Mouse (Mus musculus): ENCODE results near the gene Tle1. TPM values are rescaled to one million over a fixed set of nuclear protein-coding genes. Genes with fewer than 3 reads are reported as not detected.

The Tle1 gene
- total and polyA plus RNA-seq, 3 experiments, result 0.11 TPM; not detected in 2

- H3K9me3 ChIP-seq (replicated peaks), result peaks cover 10% of the 10 kb centered on the region
- DNase-seq (ENCODE audit: low spot score) (no peak), ATAC-seq (ENCODE audit: extremely low read depth, insufficient number of reproducible peaks, low FRiP score, poor library complexity, severe bottlenecking) (no peak)
- TF ChIP-seq GATA2 (IDR thresholded peaks at IDR 0.05; ENCODE audit: borderline replicate concordance, low read depth, low read length) (no peak), POLR2AphosphoS5 (IDR thresholded peaks at IDR 0.05; ENCODE audit: insufficient replicate concordance, low read depth, low read length) (no peak), CTCF (IDR thresholded peaks at IDR 0.05; ENCODE audit: low read depth, low read length) (no peak), TAL1 (conservative IDR thresholded peaks at IDR 0.05; ENCODE audit: low read depth, low read length) (no peak), GATA1 (IDR thresholded peaks at IDR 0.05; ENCODE audit: borderline replicate concordance, low read length) (no peak)
- no peak overlapping the region for H3K4me3 ChIP-seq (ENCODE audit: low read depth, low read length)
- no peaks in the 10 kb centered on the region for H3K4me1 ChIP-seq (ENCODE audit: insufficient read depth, low read depth, low read length)
- no peaks in the 10 kb centered on the region for H3K36me3 ChIP-seq (replicated peaks)
- no peaks in the 10 kb centered on the region for H3K27me3 ChIP-seq (ENCODE audit: insufficient read depth, low read length)
Observed at GRCm38 (mm10) chr4:72120050-72120449, 80.7 kb downstream of the Tle1 start.

- ATAC-seq (ENCODE audit: extremely low read depth, insufficient number of reproducible peaks, low FRiP score, poor library complexity, severe bottlenecking) (no peak), DNase-seq (ENCODE audit: low spot score) (no peak)
- H3K4me1 ChIP-seq (ENCODE audit: insufficient read depth, low read depth, low read length), result no peaks in the 10 kb centered on the region
- H3K36me3 ChIP-seq (replicated peaks), result no peaks in the 10 kb centered on the region
- H3K27me3 ChIP-seq (ENCODE audit: insufficient read depth, low read length), result no peaks in the 10 kb centered on the region
- H3K4me3 ChIP-seq (ENCODE audit: low read depth, low read length), result no peak overlapping the region
- TF ChIP-seq GATA1 (IDR thresholded peaks at IDR 0.05; ENCODE audit: borderline replicate concordance, low read length), result no peak
- no peak for TF ChIP-seq TAL1 (conservative IDR thresholded peaks at IDR 0.05; ENCODE audit: low read depth, low read length)
- TF ChIP-seq GATA2 (IDR thresholded peaks at IDR 0.05; ENCODE audit: borderline replicate concordance, low read depth, low read length), result no peak
- no peak for TF ChIP-seq POLR2AphosphoS5 (IDR thresholded peaks at IDR 0.05; ENCODE audit: insufficient replicate concordance, low read depth, low read length)
- TF ChIP-seq CTCF (IDR thresholded peaks at IDR 0.05; ENCODE audit: low read depth, low read length), result no peak
- peaks cover 2% of the 10 kb centered on the region; the same call in 1 of the 2 replicates for H3K9me3 ChIP-seq (replicated peaks)
Observed at GRCm38 (mm10) chr4:72105702-72106101, 95.0 kb downstream of the Tle1 start.

GRCm38 (mm10) chr4:72104186-72104585, 96.5 kb downstream of the Tle1 start:
- no peak for DNase-seq (ENCODE audit: low spot score)
- TF ChIP-seq CTCF (IDR thresholded peaks at IDR 0.05; ENCODE audit: low read depth, low read length) (no peak), GATA2 (IDR thresholded peaks at IDR 0.05; ENCODE audit: borderline replicate concordance, low read depth, low read length) (no peak), TAL1 (conservative IDR thresholded peaks at IDR 0.05; ENCODE audit: low read depth, low read length) (no peak), GATA1 (IDR thresholded peaks at IDR 0.05; ENCODE audit: borderline replicate concordance, low read length) (no peak), POLR2AphosphoS5 (IDR thresholded peaks at IDR 0.05; ENCODE audit: insufficient replicate concordance, low read depth, low read length) (no peak)
- no peaks in the 10 kb centered on the region for H3K4me1 ChIP-seq (ENCODE audit: insufficient read depth, low read depth, low read length)
- no peaks in the 10 kb centered on the region for H3K36me3 ChIP-seq (replicated peaks)
- H3K9me3 ChIP-seq (replicated peaks), result peaks cover 2% of the 10 kb centered on the region; the same call in 1 of the 2 replicates
- no peak overlapping the region for H3K4me3 ChIP-seq (ENCODE audit: low read depth, low read length)
- no peaks in the 10 kb centered on the region for H3K27me3 ChIP-seq (ENCODE audit: insufficient read depth, low read length)
- no peak for ATAC-seq (ENCODE audit: extremely low read depth, insufficient number of reproducible peaks, low FRiP score, poor library complexity, severe bottlenecking)

- Histone ChIP-seq H3K9me3 (replicated peaks) (no peaks in the 10 kb centered on the region), H3K4me3 (ENCODE audit: low read depth, low read length) (no peak overlapping the region), H3K4me1 (ENCODE audit: insufficient read depth, low read depth, low read length) (no peaks in the 10 kb centered on the region), H3K27me3 (ENCODE audit: insufficient read depth, low read length) (no peaks in the 10 kb centered on the region), H3K36me3 (replicated peaks) (no peaks in the 10 kb centered on the region)
- ATAC-seq (ENCODE audit: extremely low read depth, insufficient number of reproducible peaks, low FRiP score, poor library complexity, severe bottlenecking), result no peak
- DNase-seq (ENCODE audit: low spot score), result no peak
- no peak for TF ChIP-seq GATA2 (IDR thresholded peaks at IDR 0.05; ENCODE audit: borderline replicate concordance, low read depth, low read length)
- no peak for TF ChIP-seq TAL1 (conservative IDR thresholded peaks at IDR 0.05; ENCODE audit: low read depth, low read length)
- TF ChIP-seq GATA1 (IDR thresholded peaks at IDR 0.05; ENCODE audit: borderline replicate concordance, low read length), result no peak
- TF ChIP-seq CTCF (IDR thresholded peaks at IDR 0.05; ENCODE audit: low read depth, low read length), result no peak
- TF ChIP-seq POLR2AphosphoS5 (IDR thresholded peaks at IDR 0.05; ENCODE audit: insufficient replicate concordance, low read depth, low read length), result no peak
Observed at GRCm38 (mm10) chr4:72087811-72088210, 112.9 kb downstream of the Tle1 start.

GRCm38 (mm10) chr4:72069111-72069534, 131.6 kb downstream of the Tle1 start:
- H3K4me1 ChIP-seq (ENCODE audit: insufficient read depth, low read depth, low read length), result no peaks in the 10 kb centered on the region
- no peaks in the 10 kb centered on the region for H3K36me3 ChIP-seq (replicated peaks)
- TF ChIP-seq TAL1 (conservative IDR thresholded peaks at IDR 0.05; ENCODE audit: low read depth, low read length) (no peak), POLR2AphosphoS5 (IDR thresholded peaks at IDR 0.05; ENCODE audit: insufficient replicate concordance, low read depth, low read length) (no peak), GATA1 (IDR thresholded peaks at IDR 0.05; ENCODE audit: borderline replicate concordance, low read length) (no peak), GATA2 (IDR thresholded peaks at IDR 0.05; ENCODE audit: borderline replicate concordance, low read depth, low read length) (no peak), CTCF (IDR thresholded peaks at IDR 0.05; ENCODE audit: low read depth, low read length) (no peak)
- no peaks in the 10 kb centered on the region; the same call in 1 of the 2 replicates for H3K9me3 ChIP-seq (replicated peaks)
- no peak for ATAC-seq (ENCODE audit: extremely low read depth, insufficient number of reproducible peaks, low FRiP score, poor library complexity, severe bottlenecking)
- no peaks in the 10 kb centered on the region for H3K27me3 ChIP-seq (ENCODE audit: insufficient read depth, low read length)
- no peak overlapping the region for H3K4me3 ChIP-seq (ENCODE audit: low read depth, low read length)
- DNase-seq (ENCODE audit: low spot score), result no peak

GRCm38 (mm10) chr4:72067937-72068336, 132.8 kb downstream of the Tle1 start:
- Histone ChIP-seq H3K9me3 (replicated peaks) (no peaks in the 10 kb centered on the region; the same call in 1 of the 2 replicates), H3K27me3 (ENCODE audit: insufficient read depth, low read length) (no peaks in the 10 kb centered on the region), H3K4me1 (ENCODE audit: insufficient read depth, low read depth, low read length) (no peaks in the 10 kb centered on the region), H3K4me3 (ENCODE audit: low read depth, low read length) (no peak overlapping the region), H3K36me3 (replicated peaks) (no peaks in the 10 kb centered on the region)
- TF ChIP-seq GATA1 (IDR thresholded peaks at IDR 0.05; ENCODE audit: borderline replicate concordance, low read length) (no peak), TAL1 (conservative IDR thresholded peaks at IDR 0.05; ENCODE audit: low read depth, low read length) (no peak), GATA2 (IDR thresholded peaks at IDR 0.05; ENCODE audit: borderline replicate concordance, low read depth, low read length) (no peak), POLR2AphosphoS5 (IDR thresholded peaks at IDR 0.05; ENCODE audit: insufficient replicate concordance, low read depth, low read length) (no peak), CTCF (IDR thresholded peaks at IDR 0.05; ENCODE audit: low read depth, low read length) (no peak)
- DNase-seq (ENCODE audit: low spot score) (no peak), ATAC-seq (ENCODE audit: extremely low read depth, insufficient number of reproducible peaks, low FRiP score, poor library complexity, severe bottlenecking) (no peak)
